Mouse (Mus musculus): ENCODE measurements around the gene Itga7. TPM values are rescaled to one million over a fixed set of nuclear protein-coding genes. Genes with fewer than 3 reads are reported as not detected.

The Itga7 gene
- polyA plus RNA-seq, 1 experiment from 2014 or later: 0.15 TPM

GRCm38 (mm10) chr10:128900698-128901097 is 32.9 kb upstream of the Itga7 start, which contains the start of gene Cd63:
Gene Cd63, plus strand, starts transcription at chr10:128900989.
- Histone ChIP-seq H3K9me3 (replicated peaks) (no peaks in the 10 kb centered on the region), H3K4me3 (no peak within 1 kb of the TSS), H3K27ac (no peak within 1 kb of the TSS), H3K36me3 (no peaks in the 10 kb centered on the region), H3K27me3 (ENCODE audit: low read depth, poor library complexity, severe bottlenecking) (peaks cover 20% of the 10 kb centered on the region), H3K4me1 (peaks cover 13% of the 10 kb centered on the region)
- DNase-seq (ENCODE audit: low spot score): no peak
- 87% methylated on average over 3 of the region's 3 CpGs for WGBS

DNA sequence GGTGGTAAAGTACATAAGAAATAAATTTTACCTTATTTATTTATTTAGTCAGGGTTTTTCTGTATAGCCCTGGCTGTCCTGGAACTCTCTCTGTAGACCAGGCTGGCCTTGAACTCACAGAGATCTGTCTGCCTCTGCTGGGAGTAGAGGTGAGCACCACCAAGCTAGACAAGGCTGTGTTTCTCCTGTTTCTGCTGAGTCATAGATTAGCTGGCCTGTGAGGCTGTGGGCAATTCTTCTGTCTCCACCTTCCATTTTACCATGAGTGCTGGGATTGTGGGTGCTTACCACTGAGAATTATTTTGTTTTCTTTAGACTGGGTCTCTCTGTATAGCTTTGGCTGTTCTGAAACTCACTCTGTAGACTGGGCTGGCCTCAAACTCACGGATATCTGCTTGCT is 32.2 kb upstream of the Itga7 start:
- Histone ChIP-seq H3K27ac (no peak overlapping the region), H3K27me3 (ENCODE audit: low read depth, poor library complexity, severe bottlenecking) (peaks cover 13% of the 10 kb centered on the region), H3K9me3 (replicated peaks) (no peaks in the 10 kb centered on the region), H3K36me3 (no peaks in the 10 kb centered on the region), H3K4me1 (peaks cover 6% of the 10 kb centered on the region), H3K4me3 (no peak overlapping the region)
- 90% methylated on average over 1 of the region's 1 CpGs for WGBS
- no peak for DNase-seq (ENCODE audit: low spot score)

GRCm38 (mm10) chr10:128902409-128902988 is 31.1 kb upstream of the Itga7 start:
- Histone ChIP-seq H3K27me3 (ENCODE audit: low read depth, poor library complexity, severe bottlenecking) (0 out of 2 replicates have a peak, but pooled peaks cover 2% of the 10 kb centered on the region), H3K9me3 (replicated peaks) (no peaks in the 10 kb centered on the region), H3K4me3 (no peak overlapping the region), H3K36me3 (no peaks in the 10 kb centered on the region), H3K27ac (no peak overlapping the region), H3K4me1 (no peaks in the 10 kb centered on the region)
- WGBS: 80% methylated on average over 3 of the region's 3 CpGs
- DNase-seq (ENCODE audit: low spot score): no peak

- 76% methylated on average over 5 of the region's 5 CpGs for WGBS
Observed at GRCm38 (mm10) chr10:128904812-128905211, 28.8 kb upstream of the Itga7 start.

GRCm38 (mm10) chr10:128908778-128909448 is 24.7 kb upstream of the Itga7 start:
- 64% methylated on average over 13 of the region's 13 CpGs for WGBS
- H3K27ac ChIP-seq: peak overlapping the region; percentile 97
- H3K9me3 ChIP-seq (replicated peaks): no peaks in the 10 kb centered on the region
- peaks cover 30% of the 10 kb centered on the region for H3K36me3 ChIP-seq
- peak overlapping the region; percentile 93 for H3K4me3 ChIP-seq
- no peaks in the 10 kb centered on the region for H3K27me3 ChIP-seq (ENCODE audit: low read depth, poor library complexity, severe bottlenecking)
- peaks cover 45% of the 10 kb centered on the region for H3K4me1 ChIP-seq
- DNase-seq (ENCODE audit: low spot score): no peak

More at GRCm38 (mm10) chr10:128904812-128905211, 28.8 kb upstream of the Itga7 start:
- H3K4me3 ChIP-seq: no peak overlapping the region
- H3K9me3 ChIP-seq (replicated peaks): no peaks in the 10 kb centered on the region
- no peak overlapping the region for H3K27ac ChIP-seq
- H3K4me1 ChIP-seq: peaks cover 11% of the 10 kb centered on the region
- no peaks in the 10 kb centered on the region for H3K36me3 ChIP-seq
- DNase-seq (ENCODE audit: low spot score): no peak
- H3K27me3 ChIP-seq (ENCODE audit: low read depth, poor library complexity, severe bottlenecking): no peaks in the 10 kb centered on the region

DNA sequence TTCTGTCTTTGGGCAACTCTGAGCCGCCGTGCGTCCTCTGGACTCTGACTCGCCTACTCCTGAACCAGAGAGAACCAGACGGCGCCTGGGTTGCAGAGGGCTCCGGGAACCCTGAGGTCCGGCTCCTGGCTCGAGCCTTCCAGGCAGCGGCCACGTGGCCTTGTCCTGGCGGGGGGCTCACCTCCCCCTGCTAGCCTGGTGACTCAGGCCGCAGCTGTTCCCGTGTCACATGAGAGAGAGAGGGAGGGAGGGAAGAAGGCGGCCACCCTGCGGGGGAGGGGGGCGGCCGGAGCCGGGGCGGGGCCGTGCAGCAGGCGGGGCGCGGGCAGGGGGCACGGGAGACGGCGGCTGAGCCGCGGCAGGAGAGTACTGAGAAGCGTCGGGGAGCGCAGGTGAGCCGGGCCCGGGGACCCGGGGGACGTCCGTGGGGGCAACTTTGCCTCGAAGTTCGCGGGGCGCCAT is 24.0 kb upstream of the Itga7 start:
- WGBS: 1% methylated on average over 41 of the region's 41 CpGs

DNA sequence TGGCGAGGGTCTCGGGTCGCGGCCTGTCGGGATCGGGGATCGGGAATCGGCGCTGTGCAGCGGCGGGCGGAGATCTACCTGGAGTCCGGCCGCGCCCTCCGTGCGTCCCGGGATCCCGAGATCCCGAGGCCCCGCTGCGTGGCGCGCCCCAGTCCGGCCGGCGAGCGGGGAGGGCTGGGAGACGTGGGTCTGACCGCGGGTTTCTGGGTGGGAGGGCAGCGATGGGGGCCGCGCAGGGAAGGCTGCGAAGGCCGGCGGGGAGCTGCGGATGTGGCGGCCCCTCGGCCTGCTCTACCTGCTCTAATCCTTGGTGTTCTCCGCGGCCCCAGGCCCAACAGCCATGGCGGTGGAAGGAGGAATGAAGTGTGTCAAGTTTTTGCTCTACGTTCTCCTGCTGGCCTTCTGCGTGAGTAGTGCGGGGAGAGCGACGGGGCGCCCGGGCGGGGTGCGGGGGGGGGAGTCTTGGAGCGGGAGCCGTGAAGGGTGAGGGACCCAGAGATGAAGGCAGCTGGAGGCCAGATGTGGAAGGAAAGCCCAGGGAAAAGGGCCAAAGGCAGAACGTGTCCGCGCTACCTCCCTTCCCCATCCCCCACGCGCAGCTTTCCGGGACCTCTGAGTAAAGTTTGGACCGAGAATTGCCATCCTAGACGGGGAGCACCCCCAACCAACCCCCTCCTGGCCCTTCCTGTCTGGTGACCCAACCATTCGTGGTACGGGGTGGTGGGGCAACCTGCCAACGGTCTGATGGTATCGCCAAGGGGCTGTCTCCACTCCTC is 23.4 kb upstream of the Itga7 start:
- Histone ChIP-seq H3K4me1 (peaks cover 46% of the 10 kb centered on the region), H3K27me3 (ENCODE audit: low read depth, poor library complexity, severe bottlenecking) (no peaks in the 10 kb centered on the region), H3K27ac (peak overlapping the region; percentile 97), H3K4me3 (peak overlapping the region; percentile 93), H3K36me3 (peaks cover 44% of the 10 kb centered on the region), H3K9me3 (replicated peaks) (no peaks in the 10 kb centered on the region)
- WGBS: under 1% methylated on average over 66 of the region's 66 CpGs
- peak; percentile 79 for DNase-seq (ENCODE audit: low spot score)

More for the DNA sequence above, 24.0 kb upstream of the Itga7 start:
- Histone ChIP-seq H3K4me1 (peaks cover 46% of the 10 kb centered on the region), H3K4me3 (peak overlapping the region; percentile 93), H3K27me3 (ENCODE audit: low read depth, poor library complexity, severe bottlenecking) (no peaks in the 10 kb centered on the region), H3K9me3 (replicated peaks) (no peaks in the 10 kb centered on the region), H3K27ac (peak overlapping the region; percentile 97), H3K36me3 (peaks cover 37% of the 10 kb centered on the region)
- peak; percentile 96 for DNase-seq (ENCODE audit: low spot score)

DNA sequence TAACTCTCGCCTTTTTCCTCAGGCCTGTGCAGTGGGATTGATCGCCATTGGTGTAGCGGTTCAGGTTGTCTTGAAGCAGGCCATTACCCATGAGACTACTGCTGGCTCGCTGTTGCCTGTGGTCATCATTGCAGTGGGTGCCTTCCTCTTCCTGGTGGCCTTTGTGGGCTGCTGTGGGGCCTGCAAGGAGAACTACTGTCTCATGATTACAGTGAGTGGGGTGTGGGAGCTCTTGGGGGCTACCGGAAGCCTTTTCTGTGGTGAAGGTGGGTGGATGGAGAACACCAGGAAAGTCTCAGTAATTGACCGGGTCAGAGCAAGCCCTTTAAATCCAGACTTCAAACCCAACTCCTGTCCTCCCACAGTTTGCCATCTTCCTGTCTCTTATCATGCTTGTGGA is 22.2 kb upstream of the Itga7 start:
- Histone ChIP-seq H3K4me1 (peaks cover 46% of the 10 kb centered on the region), H3K4me3 (peak overlapping the region; percentile 93), H3K9me3 (replicated peaks) (no peaks in the 10 kb centered on the region), H3K27me3 (ENCODE audit: low read depth, poor library complexity, severe bottlenecking) (no peaks in the 10 kb centered on the region), H3K27ac (peak overlapping the region; percentile 97; the same call in 1 of the 2 replicates), H3K36me3 (peaks cover 54% of the 10 kb centered on the region)
- 89% methylated on average over 6 of the region's 6 CpGs for WGBS
- DNase-seq (ENCODE audit: low spot score): no peak

- WGBS: 87% methylated on average over 4 of the region's 4 CpGs
- peaks cover 46% of the 10 kb centered on the region for H3K4me1 ChIP-seq
- no peak overlapping the region for H3K27ac ChIP-seq
- H3K4me3 ChIP-seq: no peak overlapping the region
- H3K9me3 ChIP-seq (replicated peaks): no peaks in the 10 kb centered on the region
- no peak for DNase-seq (ENCODE audit: low spot score)
- no peaks in the 10 kb centered on the region for H3K27me3 ChIP-seq (ENCODE audit: low read depth, poor library complexity, severe bottlenecking)
- H3K36me3 ChIP-seq: peaks cover 61% of the 10 kb centered on the region
Observed at GRCm38 (mm10) chr10:128912268-128912667, 21.4 kb upstream of the Itga7 start.

- H3K36me3 ChIP-seq: peaks cover 66% of the 10 kb centered on the region
- peak overlapping the region; percentile 61; the same call in 1 of the 2 replicates for H3K27ac ChIP-seq
- no peak overlapping the region for H3K4me3 ChIP-seq
- H3K4me1 ChIP-seq: peaks cover 46% of the 10 kb centered on the region
- no peaks in the 10 kb centered on the region for H3K27me3 ChIP-seq (ENCODE audit: low read depth, poor library complexity, severe bottlenecking)
- DNase-seq (ENCODE audit: low spot score): no peak
- H3K9me3 ChIP-seq (replicated peaks): no peaks in the 10 kb centered on the region
- 86% methylated on average over 4 of the region's 4 CpGs for WGBS
Observed at GRCm38 (mm10) chr10:128912791-128913190, 20.8 kb upstream of the Itga7 start.

DNA sequence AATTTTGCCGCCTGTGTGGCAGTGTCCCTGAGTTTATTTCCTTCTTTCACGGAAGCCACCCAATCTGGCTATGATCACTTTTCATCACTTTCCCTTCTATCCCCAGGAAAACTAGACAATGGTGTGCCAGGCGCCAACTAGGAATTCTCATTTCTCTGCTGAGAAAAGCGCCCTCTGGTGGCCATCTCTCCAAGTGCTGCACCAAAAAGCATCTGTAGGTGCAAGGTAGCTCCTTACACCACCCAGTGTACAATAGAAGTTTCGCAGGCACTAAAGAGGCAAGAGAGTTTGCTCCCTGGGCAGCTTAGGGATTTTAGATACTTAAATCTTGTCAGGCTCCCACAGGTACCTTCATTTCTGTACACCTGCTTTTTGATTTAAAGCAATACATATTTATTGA is 20.4 kb upstream of the Itga7 start:
- 12% methylated on average over 5 of the region's 5 CpGs for WGBS
- Histone ChIP-seq H3K27me3 (ENCODE audit: low read depth, poor library complexity, severe bottlenecking) (no peaks in the 10 kb centered on the region), H3K9me3 (replicated peaks) (no peaks in the 10 kb centered on the region), H3K36me3 (peaks cover 71% of the 10 kb centered on the region), H3K4me3 (no peak overlapping the region), H3K4me1 (peaks cover 46% of the 10 kb centered on the region), H3K27ac (peak overlapping the region; percentile 61; the same call in 1 of the 2 replicates)
- DNase-seq (ENCODE audit: low spot score): peak; percentile 94

DNA sequence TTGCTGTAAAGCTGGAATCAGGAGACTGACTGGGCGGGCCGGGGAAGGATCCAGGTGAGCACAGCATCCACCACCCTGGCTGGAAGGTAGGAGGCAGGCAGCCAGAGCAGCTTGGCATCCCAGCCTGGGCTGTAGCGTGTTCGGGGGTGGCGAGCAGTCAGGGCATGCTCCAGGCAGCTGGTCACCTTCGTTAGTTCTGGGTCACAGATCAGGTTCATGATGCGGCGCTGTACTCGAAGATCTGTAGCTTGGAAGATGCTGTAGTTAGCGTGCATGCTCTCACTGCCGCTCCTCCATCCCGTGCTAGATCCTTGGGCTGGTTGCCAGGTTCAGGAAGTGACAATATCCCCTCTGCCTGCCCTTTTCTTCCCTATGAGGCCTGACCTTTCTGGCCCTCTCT is 19.9 kb upstream of the Itga7 start:
- Histone ChIP-seq H3K4me1 (peaks cover 46% of the 10 kb centered on the region), H3K27ac (no peak overlapping the region), H3K36me3 (peaks cover 74% of the 10 kb centered on the region), H3K4me3 (no peak overlapping the region), H3K9me3 (replicated peaks) (no peaks in the 10 kb centered on the region), H3K27me3 (ENCODE audit: low read depth, poor library complexity, severe bottlenecking) (no peaks in the 10 kb centered on the region)
- no peak for DNase-seq (ENCODE audit: low spot score)
- 94% methylated on average over 12 of the region's 12 CpGs for WGBS

DNA sequence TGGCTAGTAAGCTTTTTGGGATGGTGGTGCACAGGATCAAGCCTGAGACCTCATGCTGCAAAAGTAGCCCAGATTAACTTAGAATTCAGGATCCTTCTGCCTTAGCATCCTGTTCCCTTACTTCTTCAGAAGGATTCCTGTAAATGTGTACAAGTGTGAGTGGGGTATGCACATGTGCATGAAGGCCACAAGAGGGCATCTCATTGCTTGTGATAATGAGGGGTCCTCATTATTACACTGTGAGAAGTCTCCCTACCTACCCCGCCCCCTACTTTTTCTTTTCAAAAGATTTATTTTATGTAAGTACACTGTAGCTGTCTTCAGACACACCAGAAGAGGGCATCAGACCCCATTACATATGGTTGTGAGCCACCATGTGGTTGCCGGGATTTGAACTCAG is 18.1 kb upstream of the Itga7 start:
- Histone ChIP-seq H3K27ac (no peak overlapping the region), H3K36me3 (peaks cover 78% of the 10 kb centered on the region), H3K4me1 (peaks cover 46% of the 10 kb centered on the region), H3K27me3 (ENCODE audit: low read depth, poor library complexity, severe bottlenecking) (no peaks in the 10 kb centered on the region), H3K9me3 (replicated peaks) (no peaks in the 10 kb centered on the region), H3K4me3 (no peak overlapping the region)
- no peak for DNase-seq (ENCODE audit: low spot score)
- WGBS: 98% methylated on average over 2 of the region's 2 CpGs
